Comparison of ENCODE assay signal across 13 mouse cellular contexts in the genomic region with DNA sequence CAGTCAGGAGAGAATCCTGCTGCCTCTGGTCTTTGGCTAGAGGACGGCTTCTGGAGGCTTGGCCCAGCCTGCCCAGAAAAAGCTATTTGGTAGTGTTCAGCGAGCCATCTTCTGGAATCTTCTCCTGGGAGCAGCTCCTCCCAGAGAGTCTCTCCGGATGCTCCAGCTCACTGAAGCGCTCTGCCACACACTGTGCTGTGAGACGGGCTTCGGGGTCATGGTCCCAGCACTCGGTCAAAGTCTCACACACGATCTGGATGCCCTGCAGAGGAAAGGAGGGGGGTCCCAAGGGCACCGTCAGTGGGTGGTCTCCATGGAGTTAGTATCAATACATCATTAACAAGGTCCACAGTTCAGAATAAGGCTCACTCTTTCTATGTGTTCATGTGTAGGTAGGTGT.
"Had no signal": no experiment of that assay in that cellular context is flagged by ENCODE, and none has a peak within 500 bp of the region (broad histone marks: within the 10 kb centered on the region; RNA-seq: fewer than 3 reads in every experiment).

No protein-coding gene starts in this region.

- H3K4me3 ChIP-seq: hindbrain, embryonic 13.5 days; layer of hippocampus, adult 2 months; limb, embryonic 13.5 days; midbrain, embryonic 10.5 days; midbrain, embryonic 15.5 days had no signal

- H3K36me3 ChIP-seq: hindbrain, embryonic 13.5 days; midbrain, embryonic 10.5 days; midbrain, embryonic 15.5 days had no signal

- H3K27ac ChIP-seq: hindbrain, embryonic 13.5 days; hindbrain, postnatal 0 days; limb, embryonic 13.5 days; liver, embryonic 14.5 days; midbrain, embryonic 10.5 days; midbrain, embryonic 15.5 days; stomach, postnatal 0 days had no signal

- H3K27me3 ChIP-seq: hindbrain, embryonic 13.5 days; limb, embryonic 13.5 days; midbrain, embryonic 15.5 days had no signal

- ATAC-seq: hindbrain, postnatal 0 days; midbrain, embryonic 15.5 days had no signal

- H3K4me1 ChIP-seq: midbrain, embryonic 10.5 days; midbrain, embryonic 15.5 days had no signal

- H3K9me3 ChIP-seq: hindbrain, embryonic 13.5 days; limb, embryonic 13.5 days; midbrain, embryonic 10.5 days; midbrain, embryonic 15.5 days had no signal

- H3K4me2 ChIP-seq: hindbrain, embryonic 13.5 days; limb, embryonic 13.5 days; midbrain, embryonic 15.5 days had no signal

- H3K9ac ChIP-seq: hindbrain, embryonic 13.5 days; limb, embryonic 13.5 days; liver, embryonic 14.5 days; midbrain, embryonic 15.5 days had no signal

- DNase-seq: left cerebral cortex, postnatal 4 days; lung, adult 18-20 months; lung, postnatal 36 days; right cerebral cortex, adult 18-20 months; thymus, postnatal 14 days had no signal
